ENCODE assay signal across 9 mouse cellular contexts in genomic region chr6:39400343-39400742, GRCm38 (mm10). TPM values are rescaled to one million over a fixed set of nuclear protein-coding genes. Genes with fewer than 3 reads are reported as not detected.
DNase-seq lines count a peak whose midpoint lies in the region; ATAC-seq and TF ChIP-seq lines count a peak whose summit lies in the region.
"Had no signal": no experiment of that assay in that cellular context is flagged by ENCODE, and none has a peak within 500 bp of the region (broad histone marks: within the 10 kb centered on the region; RNA-seq: fewer than 3 reads in every experiment).

No protein-coding gene starts in this region.

- peak; percentile 51 for DNase-seq in heart, postnatal 4 days
- DNase-seq in heart, adult 8-10 months (ENCODE audit: low spot score) = no peak
- DNase-seq in brain, embryonic 14.5 days (ENCODE audit: low read depth) = no peak
- peak; percentile 34 for DNase-seq in lung, adult 2 months
- DNase-seq in layer of hippocampus, adult 9-11 months = no peak
- DNase-seq in left cerebral cortex, adult 9 months (ENCODE audit: low spot score in 2 of 2) = no peak

- no peak for TF ChIP-seq POLR2A in brain, embryonic 14.5 days (IDR thresholded peaks at IDR 0.05; ENCODE audit: borderline replicate concordance, extremely low read depth, insufficient read depth, insufficient read length, poor library complexity, severe bottlenecking)
- TF ChIP-seq POLR2A in lung, adult 2 months (IDR thresholded peaks at IDR 0.05; ENCODE audit: borderline replicate concordance, extremely low read depth, low read depth, low read length) = no peak

- no peak overlapping the region for H3K4me3 ChIP-seq in lung, adult 2 months (replicated peaks; ENCODE audit: extremely low read depth, low read depth, low read length)
- H3K4me3 ChIP-seq: heart, embryonic 15.5 days had no signal

- peak; percentile 43 for ATAC-seq in CD4-positive, CD25-positive, alpha-beta regulatory T cell, adult 4 months
- no peak for ATAC-seq in granulocyte monocyte progenitor cell, adult 5-6 weeks (replicated peaks; ENCODE audit: poor library complexity, severe bottlenecking)

- WGBS in lung, adult 2 months = 66% methylated on average over 7 of the region's 7 CpGs

- peak; percentile 61 for TF ChIP-seq CTCF in brain, embryonic 14.5 days (IDR thresholded peaks at IDR 0.05; ENCODE audit: borderline replicate concordance, extremely low read depth, insufficient read depth, insufficient read length)
- peak; percentile 76 for TF ChIP-seq CTCF in lung, adult 2 months (IDR thresholded peaks at IDR 0.05; ENCODE audit: insufficient read depth, low read length)

- no peaks in the 10 kb centered on the region for H3K4me1 ChIP-seq in lung, adult 2 months (ENCODE audit: control insufficient read depth, insufficient read depth, low read length)
- H3K4me1 ChIP-seq: heart, embryonic 15.5 days had no signal

RNA-seq across cellular contexts. Expression of gene Rab19, which starts 19.4 kb away (rescaled TPM):
- total RNA-seq in heart, postnatal 4 days (2021) = under 1 TPM; 0.17 to 0.23 TPM
- total RNA-seq in heart, adult 8-10 months (2022) = under 1 TPM in 3 of 4 experiments, not detected in 1; 0.29 to 0.75 (median 0.44) TPM
- 10 to 100 TPM; 65.0 to 65.3 TPM for polyA plus RNA-seq in CD4-positive, CD25-positive, alpha-beta regulatory T cell, adult 4 months (2017; shearing (Covaris generic))
- 0.13 and 0.14 TPM in 2 replicates for polyA plus RNA-seq in brain, embryonic 14.5 days (2012; rRNA removed)
- 3.6 and 5.2 TPM in 2 replicates for polyA plus RNA-seq in lung, adult 2 months (2012; rRNA removed)
- 1.4 TPM in 1 of 2 replicates, not detected in the other for total RNA-seq in granulocyte monocyte progenitor cell, adult 5-6 weeks (2014; fragmentation: Nextera tagmentation)
- 0.26 TPM in 1 of 2 replicates, not detected in the other for total RNA-seq in granulocyte monocyte progenitor cell, adult 5-6 weeks (2017)

RNA-seq across cellular contexts. Expression of gene Mkrn1, which starts 19.9 kb away (rescaled TPM):
- 10 to 100 TPM; 47.3 to 84.9 TPM for total RNA-seq in heart, postnatal 4 days (2021)
- total RNA-seq in heart, adult 8-10 months (2022) = 10 to 100 TPM; 32.5 to 68.0 (median 39.8) TPM
- polyA plus RNA-seq in CD4-positive, CD25-positive, alpha-beta regulatory T cell, adult 4 months (2017; shearing (Covaris generic)) = 10 to 100 TPM; 49.7 to 52.2 TPM
- polyA plus RNA-seq in brain, embryonic 14.5 days (2012; rRNA removed) = 159 and 185 TPM in 2 replicates
- 35.8 TPM in 2 replicates for polyA plus RNA-seq in lung, adult 2 months (2012; rRNA removed)
- 35.5 and 43.6 TPM in 2 replicates for total RNA-seq in granulocyte monocyte progenitor cell, adult 5-6 weeks (2014; fragmentation: Nextera tagmentation)
- 27.1 and 32.9 TPM in 2 replicates for total RNA-seq in granulocyte monocyte progenitor cell, adult 5-6 weeks (2017)

RNA-seq across cellular contexts. Expression of gene Slc37a3, which starts 22.9 kb away (rescaled TPM):
- 10 to 100 TPM; 27.9 to 34.3 TPM for total RNA-seq in heart, postnatal 4 days (2021)
- total RNA-seq in heart, adult 8-10 months (2022) = 10 to 100 TPM; 18.9 to 25.0 (median 19.7) TPM
- polyA plus RNA-seq in CD4-positive, CD25-positive, alpha-beta regulatory T cell, adult 4 months (2017; shearing (Covaris generic)) = 10 to 100 TPM; 37.0 to 55.1 TPM
- polyA plus RNA-seq in brain, embryonic 14.5 days (2012; rRNA removed) = 37.5 and 42.7 TPM in 2 replicates
- polyA plus RNA-seq in lung, adult 2 months (2012; rRNA removed) = 13.7 and 21.1 TPM in 2 replicates
- total RNA-seq in granulocyte monocyte progenitor cell, adult 5-6 weeks (2014; fragmentation: Nextera tagmentation) = 0.88 TPM in 1 of 2 replicates, not detected in the other
- 0.26 and 0.41 TPM in 2 replicates for total RNA-seq in granulocyte monocyte progenitor cell, adult 5-6 weeks (2017)

Comparison
In these comparisons a context has a peak if more than half of its experiments do, and no peak if none do; other contexts are left out.
1. DNase-seq: peak in heart, postnatal 4 days (single experiment) and lung, adult 2 months (single experiment); none in heart, adult 8-10 months (single experiment), brain, embryonic 14.5 days (single experiment), layer of hippocampus, adult 9-11 months (single experiment) and left cerebral cortex, adult 9 months (0 of 2).
2. RNA of gene Slc37a3, which starts 22.9 kb away (total RNA-seq): 27.9 to 34.3 TPM in heart, postnatal 4 days and 18.9 to 25.0 TPM in heart, adult 8-10 months; 0.26 to 0.88 TPM in granulocyte monocyte progenitor cell, adult 5-6 weeks; every median in the first group is over 10 times any median in the second.